Mouse (Mus musculus) adipocyte (in vitro differentiated cells): ENCODE data around the gene Fbxl16.

ENCODE experiments used
- DNase-seq: peaks from one replicate; pipeline ENCODE4 v3.0.0-alpha.2; 2016; ENCODE audit warnings: low spot score

Fbxl16 gene

GRCm38 (mm10) chr17:25828712-25829557 lies 20.1 kb downstream of the Fbxl16 start, which contains the start of gene Jmjd8:
Jmjd8 (plus strand) TSS chr17:25828867.
- DNase-seq, result peak; percentile 63

DNA sequence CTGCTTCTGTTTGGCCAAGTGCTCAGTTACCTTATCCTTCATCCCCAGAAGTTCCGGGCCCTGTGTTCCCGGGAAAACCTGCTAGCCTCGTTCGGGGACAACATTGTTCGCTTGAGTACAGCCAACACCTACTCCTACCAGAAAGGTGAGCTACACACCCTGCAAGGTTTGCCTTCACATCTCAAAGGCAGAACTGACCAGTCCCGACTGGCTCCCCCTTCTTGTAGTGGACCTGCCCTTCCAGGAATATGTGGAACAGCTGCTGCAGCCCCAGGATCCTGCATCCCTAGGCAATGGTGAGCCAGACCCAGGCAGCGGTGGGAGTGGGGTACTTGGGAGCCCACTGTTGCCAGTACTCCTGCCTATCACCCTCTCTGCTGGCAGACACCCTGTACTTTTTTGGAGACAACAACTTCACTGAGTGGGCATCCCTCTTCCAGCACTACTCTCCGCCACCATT lies 20.7 kb downstream of the Fbxl16 start:
- DNase-seq, result no peak

DNA sequence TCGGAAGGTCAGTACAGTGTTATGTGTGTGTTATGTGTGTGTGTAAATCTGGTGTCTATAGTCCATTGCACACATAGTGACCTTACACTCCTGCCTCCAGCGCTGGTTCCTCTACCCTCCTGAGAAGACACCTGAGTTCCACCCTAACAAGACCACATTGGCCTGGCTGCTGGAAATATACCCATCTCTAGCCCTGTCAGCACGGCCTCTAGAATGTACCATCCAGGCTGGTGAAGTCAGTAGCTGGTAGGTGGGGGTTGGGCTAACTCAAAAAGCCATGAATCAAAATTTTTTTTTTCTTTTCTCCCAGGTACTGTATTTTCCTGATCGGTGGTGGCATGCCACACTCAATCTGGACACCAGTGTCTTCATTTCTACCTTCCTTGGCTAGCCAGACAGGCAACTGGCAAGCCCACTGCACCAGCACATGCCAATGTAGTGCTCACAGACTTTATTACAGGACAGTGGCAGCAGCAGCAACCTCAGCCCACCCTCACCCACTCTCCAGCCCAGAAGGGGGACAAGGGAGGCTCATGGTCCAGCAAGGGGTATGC lies 21.4 kb downstream of the Fbxl16 start:
- no peak for DNase-seq

DNA sequence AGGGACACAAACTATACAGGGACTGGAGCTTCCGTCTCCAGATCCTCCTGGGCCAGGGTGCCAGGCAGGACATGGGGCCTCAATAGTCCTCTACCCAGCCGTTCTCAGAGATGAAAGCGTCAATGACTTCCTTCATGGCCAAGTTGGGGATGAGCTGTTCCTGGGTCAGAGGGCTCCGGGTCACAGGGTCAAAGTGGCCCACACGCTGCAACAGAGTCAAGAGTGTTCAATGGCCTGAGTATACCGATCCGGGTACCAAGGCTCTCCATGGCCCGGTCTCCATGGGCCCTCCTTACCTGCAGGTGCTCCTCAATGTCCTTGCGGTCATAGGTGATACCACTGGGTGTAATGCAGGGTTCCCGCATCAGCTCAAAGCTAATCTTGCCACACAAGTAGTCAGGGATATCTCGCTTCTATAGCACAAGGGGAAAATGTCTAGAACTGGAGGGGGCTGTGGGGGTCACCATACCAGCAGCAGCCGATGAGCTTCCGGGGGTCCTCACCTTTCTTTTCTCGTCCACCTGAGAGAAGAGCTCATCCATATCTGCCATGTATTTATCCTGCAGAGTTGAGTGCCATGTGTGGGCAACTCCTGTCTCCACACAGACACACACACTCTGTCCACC lies 22.0 kb downstream of the Fbxl16 start:
- no peak for DNase-seq

DNA sequence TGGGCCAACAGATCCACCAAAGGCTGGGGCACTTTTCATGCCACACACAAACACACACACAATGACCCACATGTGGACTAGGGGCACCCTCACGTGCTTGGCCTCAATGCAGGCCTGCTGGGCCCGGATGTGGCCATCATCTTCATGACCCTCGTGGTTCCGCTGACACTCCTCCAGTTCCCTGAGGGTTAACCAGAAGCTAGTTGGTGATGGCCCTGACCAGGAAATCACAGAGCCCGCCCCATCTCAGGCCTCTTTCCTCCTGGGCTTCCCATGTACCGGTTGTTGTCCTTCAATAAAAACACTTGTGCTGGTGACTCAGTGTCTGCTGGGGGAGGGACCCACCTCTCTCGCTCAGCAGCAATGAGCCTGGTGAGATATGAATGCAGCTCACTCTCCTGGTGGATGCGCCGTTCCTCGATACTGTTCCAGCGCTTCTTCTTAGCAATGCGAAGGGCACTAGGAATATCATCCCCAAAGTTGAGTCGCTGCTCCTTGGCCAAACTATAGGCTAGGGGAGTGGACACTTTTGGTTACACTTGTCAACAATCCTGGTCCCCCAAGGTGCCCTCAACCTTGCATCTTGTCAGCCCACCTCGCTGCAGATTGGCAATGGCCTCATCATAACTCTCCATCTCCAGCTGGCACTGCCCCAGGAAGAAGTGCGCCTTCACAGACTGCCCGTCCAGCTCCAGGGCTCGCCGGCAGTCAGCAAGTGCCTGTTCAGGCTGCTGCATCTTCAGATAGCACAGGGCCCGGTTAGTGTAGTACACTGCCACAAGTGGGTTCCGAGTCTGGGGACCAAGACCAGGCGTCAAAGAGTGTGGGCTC lies 22.8 kb downstream of the Fbxl16 start:
- DNase-seq, result peak; percentile 48

DNA sequence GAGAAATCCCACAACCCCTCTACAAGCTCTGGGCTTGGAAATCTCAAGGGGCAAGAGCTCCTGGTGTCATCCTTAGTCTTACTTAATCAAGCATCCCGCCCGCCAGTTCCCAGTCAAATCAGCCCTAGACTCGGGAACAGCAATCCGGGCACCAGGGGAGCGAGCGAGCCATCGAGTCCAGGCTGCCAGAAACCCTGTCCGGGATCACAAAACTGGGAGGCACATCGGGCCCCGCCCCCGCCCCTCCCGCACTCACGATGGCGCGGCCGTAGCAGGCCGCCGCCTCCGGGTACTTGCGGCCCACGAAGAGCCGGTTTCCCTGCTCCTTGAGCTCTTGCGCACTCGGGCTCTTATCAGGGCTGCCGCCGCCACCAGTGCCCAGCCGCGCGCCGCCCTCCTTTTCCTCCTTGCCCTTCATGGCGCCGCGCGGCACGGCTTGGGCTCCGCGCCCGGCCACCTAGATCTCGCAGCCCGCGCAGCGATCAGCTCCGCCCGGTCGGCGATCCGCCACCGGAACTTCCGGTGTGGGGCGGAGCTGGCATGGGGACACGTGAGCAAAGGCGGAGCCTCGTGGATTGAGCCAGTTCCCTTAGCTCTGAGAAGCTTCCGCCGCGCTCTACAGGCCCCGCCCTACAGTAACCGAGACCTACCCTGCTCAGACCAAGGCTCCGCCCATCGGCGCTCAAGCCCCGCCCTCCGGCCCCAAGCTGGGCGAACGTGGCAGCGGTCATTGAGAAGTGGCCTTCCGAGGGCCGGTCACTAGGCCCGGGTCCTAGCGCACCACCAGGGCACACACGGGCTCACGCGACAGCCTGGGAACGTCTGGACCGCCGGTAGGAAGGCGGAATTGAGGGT lies 23.8 kb downstream of the Fbxl16 start:
- peak; percentile 100 for DNase-seq

GRCm38 (mm10) chr17:25833291-25833663 lies 24.4 kb downstream of the Fbxl16 start, which contains the start of gene Stub1:
Stub1 (minus strand) TSS chr17:25833404.
- DNase-seq, result peak; percentile 98

DNA sequence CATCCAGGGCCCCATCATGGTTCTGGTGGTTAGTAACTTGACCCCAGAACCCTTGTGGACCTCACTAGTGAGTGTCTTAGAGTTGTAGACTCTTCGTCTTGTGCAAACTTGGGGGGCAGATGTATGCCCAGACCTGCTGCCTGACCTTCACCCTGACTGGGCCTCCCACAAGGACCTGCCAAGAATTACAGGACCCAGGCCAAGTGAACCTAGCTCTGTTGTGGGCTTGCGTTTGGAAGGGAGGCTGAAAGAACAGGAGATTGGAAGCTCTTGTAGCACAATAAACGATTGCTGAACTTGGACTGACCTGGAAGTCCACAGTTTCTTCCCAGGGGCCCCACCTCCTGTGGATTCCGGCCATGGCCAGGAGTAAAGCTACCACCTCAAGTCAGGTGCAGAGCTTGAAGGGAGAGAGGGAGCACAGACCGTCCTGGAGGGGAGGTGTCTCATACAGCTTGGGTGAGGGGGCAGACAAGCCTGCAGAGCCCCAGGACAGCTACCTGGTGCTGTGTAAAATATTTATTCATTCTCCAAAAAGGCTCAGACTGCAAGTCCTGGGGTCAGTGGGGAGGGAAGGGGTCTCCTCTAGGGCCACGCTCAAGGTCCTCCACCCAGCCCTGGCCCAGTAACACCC lies 25.2 kb downstream of the Fbxl16 start:
- DNase-seq, result peak; percentile 66

GRCm38 (mm10) chr17:25834595-25835222 lies 25.8 kb downstream of the Fbxl16 start:
- no peak for DNase-seq

- no peak for DNase-seq
These were observed 26.4 kb downstream of the Fbxl16 start for GRCm38 (mm10) chr17:25835301-25835700.

DNA sequence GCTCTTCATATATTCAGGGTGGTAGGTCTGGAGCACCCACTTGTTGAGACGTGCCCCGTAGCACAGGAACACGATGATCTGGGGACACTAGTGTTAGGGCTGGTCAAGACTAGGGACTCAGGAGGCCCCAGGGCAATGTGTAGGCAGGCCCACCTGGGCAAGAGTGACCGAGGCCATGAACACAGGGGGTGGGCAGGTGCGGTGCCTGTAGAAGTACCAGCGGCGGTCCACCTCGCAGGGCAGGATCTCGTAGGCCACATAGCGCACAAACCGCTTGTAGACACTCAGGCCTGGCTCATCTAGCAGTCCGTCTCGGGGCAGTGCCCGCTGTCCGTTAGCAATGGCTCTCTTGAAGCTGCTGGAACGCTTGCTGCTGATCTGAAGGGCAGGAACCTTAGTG lies 26.9 kb downstream of the Fbxl16 start:
- no peak for DNase-seq

DNA sequence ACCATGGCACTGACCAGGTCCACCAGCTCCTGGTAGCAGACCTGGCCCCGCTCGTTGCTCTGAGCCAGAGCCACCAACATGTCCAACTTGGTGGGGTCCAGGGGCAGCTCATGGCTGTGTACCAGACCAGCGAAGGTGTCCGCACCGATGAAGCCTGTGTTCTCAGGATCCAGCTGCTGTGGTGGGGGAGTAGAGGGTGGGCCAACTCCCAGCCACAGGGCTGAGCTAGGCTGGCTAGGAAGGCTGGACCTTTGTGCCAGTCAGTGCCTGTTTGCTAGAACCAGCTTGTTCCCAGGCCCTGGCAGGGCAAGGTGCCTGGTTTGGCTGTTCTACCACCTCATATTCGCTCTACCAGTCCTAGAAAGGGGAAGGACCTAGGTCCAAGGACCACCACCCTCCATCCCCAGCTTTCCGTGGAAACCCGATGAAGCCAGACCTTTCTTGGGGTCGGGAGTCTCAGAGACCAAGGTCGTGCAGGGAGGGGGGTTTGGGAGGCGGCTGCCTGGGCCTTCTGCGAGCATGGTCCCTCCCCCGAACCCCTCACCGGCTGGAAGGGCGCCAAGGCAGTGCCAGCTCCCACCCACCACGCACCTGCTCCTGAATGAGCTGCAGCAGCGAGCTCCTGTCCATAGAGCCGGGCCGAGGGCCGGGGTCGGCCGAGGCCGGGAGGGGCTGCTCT lies 27.7 kb downstream of the Fbxl16 start:
- DNase-seq, result peak; percentile 62

- DNase-seq, result no peak
These were observed 28.2 kb downstream of the Fbxl16 start, which contains the start of gene Rhbdl1 for GRCm38 (mm10) chr17:25837076-25837410. Rhbdl1 (minus strand) TSS chr17:25837295.

- no peak for DNase-seq
These were observed 28.6 kb downstream of the Fbxl16 start for GRCm38 (mm10) chr17:25837533-25837932.

- no peak for DNase-seq
These were observed 30.0 kb downstream of the Fbxl16 start for GRCm38 (mm10) chr17:25838904-25839303.

DNA sequence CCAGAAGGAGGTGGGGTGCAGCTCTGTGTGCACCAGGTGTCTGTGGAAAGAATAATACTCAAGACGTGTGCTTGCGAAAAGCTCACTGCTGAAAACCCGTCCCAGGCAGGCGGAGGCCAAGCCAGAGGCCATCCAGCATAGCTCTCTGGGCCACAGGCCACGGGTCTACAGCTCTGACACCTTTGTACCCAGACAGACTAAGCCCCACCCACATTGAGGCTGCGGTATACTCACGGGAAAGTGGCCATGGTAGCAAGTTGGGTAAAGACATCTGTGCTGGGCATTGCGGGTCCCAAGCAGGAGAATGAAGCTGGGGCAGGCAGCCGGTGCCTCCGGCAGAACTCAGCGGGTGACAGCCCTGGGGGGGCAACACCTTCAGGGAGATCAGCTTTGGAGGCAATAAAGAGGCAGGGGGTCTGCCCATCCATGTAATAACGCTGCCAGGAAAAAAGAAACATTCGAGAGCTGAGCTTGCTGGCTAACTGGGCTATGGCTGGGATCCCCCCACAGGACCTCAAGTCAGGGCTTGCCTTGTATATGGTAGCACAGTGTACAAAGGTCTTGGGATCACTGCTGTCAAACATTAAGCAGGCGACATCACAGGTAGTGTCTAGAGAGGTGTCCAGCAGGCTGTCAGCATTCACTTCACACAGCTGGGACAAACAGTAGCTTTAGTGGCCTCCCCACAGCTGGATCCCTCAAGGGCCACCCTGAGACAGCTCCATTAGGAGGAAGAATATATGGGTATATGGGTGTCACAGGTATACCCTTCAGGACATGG lies 30.8 kb downstream of the Fbxl16 start:
- DNase-seq, result peak; percentile 76

DNA sequence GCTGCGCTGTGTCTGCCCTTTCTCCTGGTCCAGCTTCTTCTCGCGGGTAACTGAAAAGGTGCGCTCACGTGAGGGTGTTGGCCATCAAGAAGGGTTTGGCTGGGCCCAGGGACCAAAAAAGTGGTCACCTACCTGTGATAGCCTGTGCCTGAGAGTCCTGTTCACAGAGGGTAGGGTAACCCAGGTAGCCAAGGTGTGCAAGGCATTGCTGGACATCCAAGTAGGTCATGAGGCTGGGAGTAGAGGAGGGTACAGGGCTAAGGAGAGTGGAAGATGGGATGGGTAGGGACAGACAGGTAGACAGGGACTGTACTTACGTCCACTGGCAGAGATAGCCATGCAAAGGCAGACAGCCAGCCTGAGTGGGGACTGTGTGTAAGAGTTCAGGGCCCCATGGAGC lies 31.6 kb downstream of the Fbxl16 start:
- no peak for DNase-seq

- DNase-seq, result no peak
These were observed 32.4 kb downstream of the Fbxl16 start, which contains the start of gene Gm20683 for GRCm38 (mm10) chr17:25841117-25841880. Gm20683 (minus strand) TSS chr17:25841763.
